Mouse (Mus musculus): ENCODE data around the gene Zfp866. TPM values are rescaled to one million over a fixed set of nuclear protein-coding genes. Genes with fewer than 3 reads are reported as not detected.

Zfp866 gene
- polyA plus RNA-seq, 1 experiment from 2014 or later = 7.2 TPM

DNA sequence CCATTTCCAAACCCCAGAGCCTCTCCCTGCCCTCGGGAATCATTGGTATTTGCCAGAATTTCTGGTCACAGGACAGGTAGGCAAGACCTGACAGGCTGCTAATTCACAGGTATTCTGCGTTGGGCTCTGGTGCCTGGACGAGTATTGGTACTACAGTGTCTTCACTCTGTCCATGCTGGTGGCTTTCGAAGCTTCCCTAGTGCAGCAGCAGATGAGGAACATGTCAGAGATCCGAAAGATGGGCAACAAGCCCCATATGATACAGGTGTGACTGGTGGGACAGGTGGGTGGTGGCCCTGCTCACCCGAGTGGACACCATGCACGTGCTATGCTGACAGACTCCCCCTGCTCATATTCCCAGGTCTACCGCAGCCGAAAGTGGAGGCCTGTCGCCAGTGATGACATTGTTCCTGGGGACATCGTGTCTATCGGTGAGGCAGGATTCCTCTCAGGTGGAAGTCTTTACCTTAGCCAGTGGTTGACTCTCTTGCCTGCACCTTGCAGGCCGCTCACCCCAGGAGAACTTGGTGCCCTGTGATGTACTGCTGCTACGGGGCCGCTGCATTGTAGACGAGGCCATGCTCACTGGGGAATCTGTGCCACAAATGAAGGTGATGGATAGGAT, 5.9 kb upstream of the Zfp866 start:
- Histone ChIP-seq H3K4me2 (no peak overlapping the region), H3K4me1 (replicated peaks) (peaks cover 17% of the 10 kb centered on the region), H3K9ac (no peak overlapping the region), H3K27ac (no peak overlapping the region), H3K4me3 (replicated peaks) (no peak overlapping the region), H3K9me3 (replicated peaks) (no peaks in the 10 kb centered on the region), H3K27me3 (no peaks in the 10 kb centered on the region), H3K36me3 (peaks cover 86% of the 10 kb centered on the region)
- ATAC-seq (ENCODE audit: low read depth) (no peak), DNase-seq (no peak)
- WGBS (ENCODE audit: insufficient replicate concordance) = 89% methylated on average over 16 of the region's 16 CpGs

DNA sequence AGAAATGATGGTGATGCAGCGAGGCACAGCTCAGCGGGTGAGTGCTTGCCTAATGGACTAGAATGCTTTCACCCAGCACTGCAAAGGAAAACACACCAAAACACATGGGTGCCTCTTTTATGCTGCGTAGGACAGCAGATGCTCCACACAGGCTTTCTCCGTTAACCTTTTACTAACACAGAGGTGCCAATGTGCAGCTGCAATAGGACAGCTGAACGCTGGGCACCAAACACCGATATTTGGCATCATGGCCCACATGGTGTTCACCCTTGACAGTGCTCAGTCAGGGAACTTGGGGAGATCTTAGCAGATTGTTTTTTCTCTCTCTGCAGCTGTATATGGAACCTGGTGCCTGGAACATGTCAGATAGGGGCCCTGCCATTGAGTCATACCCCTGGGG, 3.9 kb upstream of the Zfp866 start:
- Histone ChIP-seq H3K4me2 (no peak overlapping the region), H3K4me1 (replicated peaks) (peaks cover 24% of the 10 kb centered on the region), H3K9me3 (replicated peaks) (no peaks in the 10 kb centered on the region), H3K9ac (no peak overlapping the region), H3K4me3 (replicated peaks) (no peak overlapping the region), H3K36me3 (peaks cover 66% of the 10 kb centered on the region), H3K27me3 (no peaks in the 10 kb centered on the region), H3K27ac (no peak overlapping the region)
- DNase-seq (no peak), ATAC-seq (ENCODE audit: low read depth) (no peak)
- 88% methylated on average over 6 of the region's 6 CpGs for WGBS (ENCODE audit: insufficient replicate concordance)

- H3K27me3 ChIP-seq = no peaks in the 10 kb centered on the region
- 95% methylated on average over 3 of the region's 3 CpGs for WGBS (ENCODE audit: insufficient replicate concordance)
- ATAC-seq (ENCODE audit: low read depth) (no peak), DNase-seq (no peak)
- peaks cover 32% of the 10 kb centered on the region for H3K4me1 ChIP-seq (replicated peaks)
- H3K36me3 ChIP-seq = peaks cover 58% of the 10 kb centered on the region
- H3K9ac ChIP-seq = no peak overlapping the region
- H3K27ac ChIP-seq = no peak overlapping the region
- H3K9me3 ChIP-seq (replicated peaks) = no peaks in the 10 kb centered on the region
- H3K4me2 ChIP-seq = no peak overlapping the region
- no peak overlapping the region for H3K4me3 ChIP-seq (replicated peaks)
Measured at GRCm38 (mm10) chr8:69794096-69794495, 3.1 kb upstream of the Zfp866 start.

DNA sequence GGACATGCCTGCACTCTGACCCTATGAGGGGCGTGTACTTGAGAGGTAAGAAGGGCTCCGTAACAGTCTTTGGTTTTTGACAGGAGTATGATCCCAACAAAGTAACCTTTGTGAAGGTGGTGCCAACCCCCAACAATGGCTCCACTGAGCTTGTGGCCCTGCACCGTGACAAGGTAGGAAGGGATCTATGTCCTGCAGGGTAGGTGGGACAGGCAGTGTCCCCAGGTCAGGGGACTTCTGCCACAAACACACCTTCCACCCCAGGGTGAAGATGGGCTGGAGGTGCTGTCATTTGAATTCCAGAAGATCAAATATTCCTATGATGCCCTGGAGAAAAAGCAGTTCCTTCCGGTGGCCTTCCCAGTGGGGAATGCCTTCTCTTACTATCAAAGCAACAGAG, 2.7 kb upstream of the Zfp866 start:
- ATAC-seq (ENCODE audit: low read depth) (no peak), DNase-seq (no peak)
- no peak overlapping the region for H3K9ac ChIP-seq
- no peak overlapping the region for H3K27ac ChIP-seq
- peaks cover 34% of the 10 kb centered on the region for H3K4me1 ChIP-seq (replicated peaks)
- WGBS (ENCODE audit: insufficient replicate concordance) = 89% methylated on average over 4 of the region's 4 CpGs
- H3K27me3 ChIP-seq = no peaks in the 10 kb centered on the region
- no peaks in the 10 kb centered on the region for H3K9me3 ChIP-seq (replicated peaks)
- no peak overlapping the region for H3K4me3 ChIP-seq (replicated peaks)
- H3K4me2 ChIP-seq = no peak overlapping the region
- H3K36me3 ChIP-seq = peaks cover 54% of the 10 kb centered on the region

GRCm38 (mm10) chr8:69791415-69792068, 564 bp upstream of the Zfp866 start:
- DNase-seq (peak; percentile 36), ATAC-seq (ENCODE audit: low read depth) (peak; percentile 57)
- Histone ChIP-seq H3K27me3 (no peaks in the 10 kb centered on the region), H3K4me2 (peak overlapping the region; percentile 89), H3K9ac (peak overlapping the region; percentile 96), H3K4me3 (replicated peaks) (peak overlapping the region; percentile 100), H3K27ac (peak overlapping the region; percentile 98), H3K4me1 (replicated peaks) (peaks cover 34% of the 10 kb centered on the region), H3K36me3 (peaks cover 33% of the 10 kb centered on the region), H3K9me3 (replicated peaks) (no peaks in the 10 kb centered on the region)
- WGBS (ENCODE audit: insufficient replicate concordance) = under 1% methylated on average over 48 of the region's 48 CpGs

DNA sequence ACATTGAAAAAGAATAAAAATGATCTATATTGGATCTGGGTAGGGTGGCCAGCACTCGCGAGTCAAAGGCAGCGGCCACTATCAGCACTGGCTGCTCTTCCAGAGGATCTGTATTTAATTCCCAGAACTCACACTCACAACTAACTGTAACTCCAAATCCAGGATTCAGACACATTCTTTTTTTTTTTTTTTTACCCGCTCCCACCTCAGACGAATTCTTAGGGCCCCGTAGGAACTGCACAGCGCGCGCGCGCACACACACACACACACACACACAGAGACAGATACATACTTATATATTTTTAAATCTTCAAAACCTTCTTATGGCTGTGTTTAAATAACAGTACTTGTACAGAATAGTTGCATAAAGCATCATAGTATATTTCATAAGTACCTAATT, 614 bp downstream of the Zfp866 start:
- ATAC-seq (ENCODE audit: low read depth) = peak; percentile 21; the same call in 1 of the 2 replicates

DNA sequence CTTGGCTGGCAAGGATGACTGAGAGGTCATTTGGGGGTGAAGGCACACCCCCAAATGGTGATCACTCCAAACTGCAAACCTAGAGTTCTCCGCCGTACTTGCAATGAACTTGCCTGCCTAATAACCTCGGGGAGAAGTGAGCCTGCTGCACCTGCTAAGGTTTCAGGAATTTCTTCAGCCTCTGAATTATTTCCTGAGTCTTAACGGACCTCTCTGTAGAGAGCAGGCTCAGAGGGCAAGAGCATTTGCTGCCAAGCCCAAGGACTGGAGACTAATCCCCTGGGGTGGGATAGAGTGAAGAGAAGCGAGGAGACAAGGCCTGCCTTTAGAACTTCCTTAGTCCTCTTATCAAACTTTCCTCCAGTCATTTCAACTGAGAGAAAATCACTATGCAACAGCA, 1.2 kb downstream of the Zfp866 start:
- peaks cover 34% of the 10 kb centered on the region for H3K4me1 ChIP-seq (replicated peaks)
- H3K36me3 ChIP-seq = peaks cover 15% of the 10 kb centered on the region
- H3K9ac ChIP-seq = peak overlapping the region; percentile 96
- H3K4me3 ChIP-seq (replicated peaks) = peak overlapping the region; percentile 100
- H3K4me2 ChIP-seq = peak overlapping the region; percentile 89
- H3K27ac ChIP-seq = peak overlapping the region; percentile 98
- ATAC-seq (ENCODE audit: low read depth) (no peak), DNase-seq (no peak)
- WGBS (ENCODE audit: insufficient replicate concordance) = 51% methylated on average over 5 of the region's 5 CpGs
- H3K27me3 ChIP-seq = no peaks in the 10 kb centered on the region
- H3K9me3 ChIP-seq (replicated peaks) = no peaks in the 10 kb centered on the region

More for the DNA sequence above, 614 bp downstream of the Zfp866 start:
- no peaks in the 10 kb centered on the region for H3K27me3 ChIP-seq
- peak overlapping the region; percentile 100 for H3K4me3 ChIP-seq (replicated peaks)
- H3K9me3 ChIP-seq (replicated peaks) = no peaks in the 10 kb centered on the region
- H3K36me3 ChIP-seq = peaks cover 21% of the 10 kb centered on the region
- 14% methylated on average over 11 of the region's 11 CpGs for WGBS (ENCODE audit: insufficient replicate concordance)
- H3K9ac ChIP-seq = peak overlapping the region; percentile 96
- no peak for DNase-seq
- H3K4me1 ChIP-seq (replicated peaks) = peaks cover 34% of the 10 kb centered on the region
- H3K4me2 ChIP-seq = peak overlapping the region; percentile 89
- peak overlapping the region; percentile 98 for H3K27ac ChIP-seq

DNA sequence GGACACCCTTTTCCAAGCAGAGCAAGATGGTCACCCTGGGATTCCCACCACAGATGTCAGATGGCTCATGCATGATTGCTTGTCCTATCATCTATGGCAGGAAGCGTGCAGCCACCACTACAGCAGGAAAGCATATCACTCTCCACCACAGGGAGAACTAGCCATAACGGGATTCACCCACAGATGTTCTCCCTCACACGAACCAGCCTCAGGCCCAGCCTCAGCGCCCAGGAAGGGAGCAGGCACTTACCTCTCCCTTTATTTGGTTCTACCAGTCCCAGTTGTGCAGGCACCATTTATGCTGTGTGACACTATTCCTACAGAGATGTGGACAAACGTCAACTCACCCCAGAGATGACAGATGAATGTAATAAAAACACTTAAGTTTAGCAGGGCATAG, 1.9 kb downstream of the Zfp866 start:
- ATAC-seq (ENCODE audit: low read depth) (no peak), DNase-seq (no peak)
- Histone ChIP-seq H3K4me3 (replicated peaks) (no peak overlapping the region), H3K9me3 (replicated peaks) (no peaks in the 10 kb centered on the region), H3K36me3 (peaks cover 8% of the 10 kb centered on the region), H3K9ac (0 out of 2 replicates have a peak overlapping the region, but pooled peaks have one; percentile 22), H3K27me3 (no peaks in the 10 kb centered on the region), H3K4me1 (replicated peaks) (peaks cover 34% of the 10 kb centered on the region), H3K27ac (peak overlapping the region; percentile 31), H3K4me2 (no peak overlapping the region)
- 36% methylated on average over 5 of the region's 5 CpGs for WGBS (ENCODE audit: insufficient replicate concordance)

- WGBS (ENCODE audit: insufficient replicate concordance) = 64% methylated on average over 12 of the region's 12 CpGs
- no peaks in the 10 kb centered on the region for H3K27me3 ChIP-seq
Measured at GRCm38 (mm10) chr8:69777111-69777510, 13.9 kb downstream of the Zfp866 start.

GRCm38 (mm10) chr8:69775149-69775534, 15.8 kb downstream of the Zfp866 start:
- Histone ChIP-seq H3K4me2 (peak overlapping the region; percentile 59), H3K9me3 (replicated peaks) (no peaks in the 10 kb centered on the region), H3K36me3 (peaks cover 16% of the 10 kb centered on the region), H3K4me1 (replicated peaks) (peaks cover 49% of the 10 kb centered on the region), H3K27ac (peak overlapping the region; percentile 37; the same call in 1 of the 2 replicates), H3K4me3 (replicated peaks) (peak overlapping the region; percentile 89), H3K27me3 (no peaks in the 10 kb centered on the region), H3K9ac (peak overlapping the region; percentile 19; the same call in 1 of the 2 replicates)
- 29% methylated on average over 2 of the region's 2 CpGs for WGBS (ENCODE audit: insufficient replicate concordance)
- DNase-seq (no peak), ATAC-seq (ENCODE audit: low read depth) (no peak)

More at GRCm38 (mm10) chr8:69777111-69777510, 13.9 kb downstream of the Zfp866 start:
- no peak overlapping the region for H3K27ac ChIP-seq
- H3K9me3 ChIP-seq (replicated peaks) = no peaks in the 10 kb centered on the region
- H3K4me2 ChIP-seq = no peak overlapping the region
- H3K4me1 ChIP-seq (replicated peaks) = peaks cover 34% of the 10 kb centered on the region
- H3K4me3 ChIP-seq (replicated peaks) = no peak overlapping the region
- H3K36me3 ChIP-seq = peaks cover 4% of the 10 kb centered on the region; the same call in 1 of the 2 replicates
- ATAC-seq (ENCODE audit: low read depth) (no peak), DNase-seq (no peak)
- H3K9ac ChIP-seq = no peak overlapping the region

DNA sequence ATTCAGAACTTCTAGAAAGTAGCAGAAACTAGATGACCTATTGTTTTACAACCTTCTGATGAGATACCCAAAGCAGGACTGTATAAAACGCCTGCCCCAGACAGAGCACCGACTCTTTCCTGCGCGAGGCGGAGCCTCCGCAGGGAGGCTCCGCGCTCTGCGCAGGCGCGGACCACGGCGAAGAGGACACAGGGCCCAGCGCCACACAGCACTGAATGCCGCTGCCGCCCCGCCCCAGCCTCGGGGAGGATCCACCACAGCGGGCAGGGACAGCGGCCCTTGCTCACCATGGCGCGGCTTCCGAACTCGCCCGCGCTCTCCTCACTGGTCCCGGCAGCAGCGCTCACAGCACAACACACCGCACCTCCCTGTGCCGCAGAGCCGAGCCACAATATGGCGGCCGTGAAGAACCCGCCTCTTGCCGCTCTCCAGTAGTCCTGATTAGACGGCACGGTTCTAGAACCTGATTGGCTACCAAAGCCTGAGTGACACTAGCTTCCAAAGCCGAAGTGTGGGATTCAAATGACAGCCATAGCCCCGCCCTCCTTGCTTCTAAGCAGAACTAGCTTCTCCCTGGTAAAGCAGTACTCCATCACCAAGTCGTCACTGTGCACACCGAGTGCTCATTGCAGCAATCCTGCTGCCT, 16.4 kb downstream of the Zfp866 start, which contains the start of gene Gm20422:
Gene Gm20422, minus strand, starts transcription at position 384 of the 646 bp plus-strand sequence.
- peak within 1 kb of the TSS; percentile 77 for H3K4me2 ChIP-seq
- peaks cover 21% of the 10 kb centered on the region for H3K36me3 ChIP-seq
- ATAC-seq (ENCODE audit: low read depth) = peak; percentile 97
- H3K4me1 ChIP-seq (replicated peaks) = peaks cover 49% of the 10 kb centered on the region
- peak within 1 kb of the TSS; percentile 98 for H3K27ac ChIP-seq
- H3K4me3 ChIP-seq (replicated peaks) = peak within 1 kb of the TSS; percentile 89
- peak; percentile 92 for DNase-seq
- H3K9me3 ChIP-seq (replicated peaks) = no peaks in the 10 kb centered on the region
- H3K27me3 ChIP-seq = no peaks in the 10 kb centered on the region
- WGBS (ENCODE audit: insufficient replicate concordance) = under 1% methylated on average over 41 of the region's 41 CpGs
- peak within 1 kb of the TSS; percentile 93 for H3K9ac ChIP-seq

Data from liver, embryonic 13.5 days (tissue).